Mouse (Mus musculus) CH12.LX (cell line): Measurements from ENCODE around the gene Dapk2. TPM values are rescaled to one million over a fixed set of nuclear protein-coding genes. Genes with fewer than 3 reads are reported as not detected.

Experiments
- DNase-seq: peaks from one replicate; pipeline ENCODE4 v3.0.0-alpha.2; 2013; ENCODE audit errors: extremely low read depth
- H3K27ac ChIP-seq: 2 replicates; pipeline ENCODE4 v1.5.1; 2012; ENCODE audit warnings: low read depth, mild to moderate bottlenecking, control low read depth, moderate library complexity; ENCODE audit not compliant: insufficient read depth
- H3K27me3 ChIP-seq: replicated peaks from 2 replicates; pipeline ENCODE3; 2012; ENCODE audit warnings: inconsistent platforms
- H3K36me3 ChIP-seq, 2 experiments: replicated peaks in 1 of 2; 2 replicates each; pipeline versions ENCODE3 to v1.6.1; 2012; ENCODE audit warnings: inconsistent platforms in 1 of 2, low read length in 1 of 2, mild to moderate bottlenecking in 1 of 2, mixed read lengths in 1 of 2, moderate library complexity in 1 of 2; ENCODE audit not compliant: control insufficient read depth in 1 of 2, insufficient read depth in 1 of 2
- H3K4me1 ChIP-seq, 2 experiments: 2 replicates each; pipeline ENCODE4 v1.6.1; 2012; ENCODE audit warnings: inconsistent platforms in 1 of 2, moderate library complexity in 1 of 2; ENCODE audit not compliant: insufficient read depth in 2 of 2, control insufficient read depth in 1 of 2
- H3K4me2 ChIP-seq: 2 replicates; pipeline ENCODE4 v1.6.1; 2012; ENCODE audit warnings: low read depth, mild to moderate bottlenecking, control low read depth; ENCODE audit not compliant: poor library complexity, insufficient read depth, severe bottlenecking
- H3K4me3 ChIP-seq, 3 experiments: fragments of 150-350 bp in 1 of 3; sonication (generic) in 1 of 3; replicated peaks in 1 of 3; 2 replicates each; pipeline versions ENCODE3 to v1.5.1; 2011 to 2012; ENCODE audit warnings: low read depth in 2 of 3, low read length in 2 of 3, mild to moderate bottlenecking in 2 of 3, moderate library complexity in 2 of 3, control low read depth in 1 of 3, improper control_type of control experiment in 1 of 3, inconsistent platforms in 1 of 3, mixed read lengths in 1 of 3; ENCODE audit not compliant: poor library complexity in 1 of 3
- H3K79me2 ChIP-seq: replicated peaks from 2 replicates; pipeline ENCODE4 v1.6.1; 2012; ENCODE audit warnings: mild to moderate bottlenecking, moderate library complexity; ENCODE audit not compliant: control insufficient read depth, poor library complexity, insufficient read depth, severe bottlenecking; ENCODE audit errors: extremely low read depth
- H3K9ac ChIP-seq: 2 replicates; pipeline ENCODE4 v1.6.1; 2012; ENCODE audit warnings: low read depth, mild to moderate bottlenecking, control low read depth, moderate library complexity; ENCODE audit not compliant: insufficient read depth
- H3K9me3 ChIP-seq: replicated peaks from 2 replicates; pipeline ENCODE3; 2012; ENCODE audit warnings: low read length, inconsistent platforms, mixed read lengths
- BHLHE40 ChIP-seq: IDR thresholded peaks from 2 replicates; pipeline ENCODE4 v1.6.1; 2011; ENCODE audit warnings: mild to moderate bottlenecking, low read depth, low read length, improper control_type of control experiment
- CHD2 ChIP-seq: IDR thresholded peaks from 2 replicates; pipeline ENCODE4 v1.6.1; 2011; ENCODE audit warnings: low read length, improper control_type of control experiment
- CTCF ChIP-seq, 2 experiments: IDR thresholded peaks in 1 of 2; conservative IDR thresholded peaks in 1 of 2; 2 replicates each; pipeline ENCODE4 v1.5.1; 2011 to 2012; ENCODE audit warnings: low read depth in 2 of 2, low read length in 2 of 2, improper control_type of control experiment in 1 of 2, inconsistent platforms in 1 of 2, mild to moderate bottlenecking in 1 of 2, moderate library complexity in 1 of 2
- E2F4 ChIP-seq: IDR thresholded peaks from 2 replicates; pipeline ENCODE4 v1.6.1; 2011; ENCODE audit warnings: low read depth, low read length, improper control_type of control experiment; ENCODE audit not compliant: insufficient replicate concordance
- EP300 ChIP-seq: IDR thresholded peaks from 2 replicates; pipeline ENCODE4 v1.6.1; 2011; ENCODE audit warnings: low read length, improper control_type of control experiment
- ETS1 ChIP-seq: conservative IDR thresholded peaks from 2 replicates; pipeline ENCODE4 v1.6.1; 2012; ENCODE audit warnings: low read depth, mild to moderate bottlenecking, inconsistent platforms, low read length, improper control_type of control experiment, moderate library complexity
- KAT2A ChIP-seq: IDR thresholded peaks from 2 replicates; pipeline ENCODE4 v1.6.1; 2012; ENCODE audit warnings: low read length, improper control_type of control experiment, inconsistent platforms; ENCODE audit not compliant: insufficient replicate concordance
- MAX ChIP-seq: IDR thresholded peaks from 2 replicates; pipeline ENCODE4 v1.6.1; 2011; ENCODE audit warnings: low read length, improper control_type of control experiment
- MXI1 ChIP-seq: IDR thresholded peaks from 2 replicates; pipeline ENCODE4 v1.6.1; 2011; ENCODE audit warnings: mild to moderate bottlenecking, low read depth, low read length, improper control_type of control experiment
- MYC ChIP-seq: IDR thresholded peaks from 2 replicates; pipeline ENCODE4 v1.6.1; 2011; ENCODE audit warnings: low read depth, mild to moderate bottlenecking, improper control_type of control experiment, low read length
- RAD21 ChIP-seq: IDR thresholded peaks from 2 replicates; pipeline ENCODE4 v1.6.1; 2011; ENCODE audit warnings: low read depth, mild to moderate bottlenecking, low read length, improper control_type of control experiment, moderate library complexity
- SIN3A ChIP-seq: IDR thresholded peaks from 2 replicates; pipeline ENCODE4 v1.6.1; 2012; ENCODE audit warnings: low read length, improper control_type of control experiment, inconsistent platforms
- TBP ChIP-seq: conservative IDR thresholded peaks from 2 replicates; pipeline ENCODE4 v1.6.1; 2011; ENCODE audit warnings: low read depth, low read length, improper control_type of control experiment
- TCF12 ChIP-seq: IDR thresholded peaks from 2 replicates; pipeline ENCODE4 v1.6.1; 2014; ENCODE audit warnings: low read depth, mild to moderate bottlenecking, inconsistent platforms, low read length, improper control_type of control experiment
- UBTF ChIP-seq: IDR thresholded peaks from 2 replicates; pipeline ENCODE4 v1.6.1; 2012; ENCODE audit warnings: low read depth, mild to moderate bottlenecking, inconsistent platforms, low read length, improper control_type of control experiment, moderate library complexity
- ZC3H11A ChIP-seq: IDR thresholded peaks from 2 replicates; pipeline ENCODE4 v1.6.1; 2012; ENCODE audit warnings: low read depth, mild to moderate bottlenecking, inconsistent platforms, low read length, improper control_type of control experiment
- ZKSCAN1 ChIP-seq: IDR thresholded peaks from 2 replicates; pipeline ENCODE4 v1.6.1; 2012; ENCODE audit warnings: low read depth, inconsistent platforms, low read length, improper control_type of control experiment, borderline replicate concordance
- ZNF384 ChIP-seq: IDR thresholded peaks from 2 replicates; pipeline ENCODE4 v1.6.1; 2012; ENCODE audit warnings: low read depth, low read length, improper control_type of control experiment, inconsistent platforms
- dilution Hi-C: fragments of 300-500 bp; cut with MboI; formaldehyde crosslinking; loops from 2 replicates; pipeline ENCODE4 v1.14.3; 2020; ENCODE audit warnings: low sequenced_read_pairs; ENCODE audit not compliant: extremely low pct_unique_long_range_greater_than_20kb, extremely low pct_ligation_motif_present
- in situ Hi-C: fragments of 300-500 bp; cut with MboI; formaldehyde crosslinking; loops from 3 replicates; pipeline ENCODE4 v1.14.3; 2019; ENCODE audit warnings: low sequenced_read_pairs, low pct_ligation_motif_present, low pct_unique_long_range_greater_than_20kb, mixed read lengths
- polyA plus RNA-seq: library from polyadenylated mRNA; unstranded; fragments of >175 nt; gene quantifications from 2 replicates; pipeline ENCODE4 v1.2.1, GENCODE M21; 2012; ENCODE audit warnings: low read depth; ENCODE audit not compliant: insufficient read length
- total RNA-seq, 2 experiments: library from RNA; depleted of rRNA; stranded (reverse); fragments of 300-350 nt in 1 of 2; fragments of >200 nt in 1 of 2; gene quantifications; 2 replicates each; pipeline ENCODE4 v1.2.3; 2012 to 2014

The Dapk2 gene
- total and polyA plus RNA-seq, 3 experiments: 25.2 to 60.3 (median 39.0) TPM

- Histone ChIP-seq H3K9ac (no peak overlapping the region), H3K36me3 (peaks cover 3 to 54% of the 10 kb centered on the region in 2 experiments), H3K79me2 (no peaks in the 10 kb centered on the region), H3K27me3 (no peaks in the 10 kb centered on the region), H3K4me1 (peaks cover 20 to 62% of the 10 kb centered on the region in 2 experiments), H3K9me3 (no peaks in the 10 kb centered on the region), H3K4me2 (no peak overlapping the region), H3K4me3 (no peak overlapping the region)
- dilution Hi-C loops (no loop called here), in situ Hi-C loops (loop anchor here (5.0 kb wide), 1 partner anchor 79 kb away; no protein-coding TSS in a partner anchor)
- DNase-seq: no peak
- TF ChIP-seq UBTF: no peak
- TF ChIP-seq ETS1: no peak
- no peak for TF ChIP-seq MXI1
- no peak for TF ChIP-seq RAD21
- TF ChIP-seq, all 38 proteins: peak for 0
- H3K27ac ChIP-seq: no peak overlapping the region
These were observed 83.7 kb downstream of the Dapk2 start for GRCm38 (mm10) chr9:66241722-66242121.

- in situ Hi-C loops: loop anchor here (5.0 kb wide), 1 partner anchor 81 kb away; no protein-coding TSS in a partner anchor
- no peak for TF ChIP-seq TBP
- no peak for TF ChIP-seq TCF12
- no peak for TF ChIP-seq ETS1
- no peak for TF ChIP-seq CTCF (conservative IDR thresholded peaks at IDR 0.05 in 1 of 2, IDR thresholded peaks at IDR 0.05 in 1 of 2; ENCODE audit: low read depth in 2 of 2, low read length in 2 of 2)
- no peak for TF ChIP-seq SIN3A
- TF ChIP-seq EP300: no peak
- no peak for TF ChIP-seq E2F4
- TF ChIP-seq BHLHE40: no peak
- TF ChIP-seq ZC3H11A: no peak
- no peak for TF ChIP-seq ZKSCAN1
- TF ChIP-seq ZNF384: no peak
- no peak for TF ChIP-seq MYC
- TF ChIP-seq KAT2A: no peak
- no peak for TF ChIP-seq MAX
- no peak for TF ChIP-seq CHD2
- peaks cover 5 to 62% of the 10 kb centered on the region in 2 experiments for H3K36me3 ChIP-seq
These were observed 85.2 kb downstream of the Dapk2 start for GRCm38 (mm10) chr9:66243240-66243639.

More at GRCm38 (mm10) chr9:66243240-66243639, 85.2 kb downstream of the Dapk2 start:
- dilution Hi-C loops: no loop called here
- H3K4me1 ChIP-seq: peaks cover 20 to 55% of the 10 kb centered on the region in 2 experiments
- no peaks in the 10 kb centered on the region for H3K27me3 ChIP-seq
- H3K4me3 ChIP-seq: no peak overlapping the region
- H3K9ac ChIP-seq: no peak overlapping the region
- no peak overlapping the region for H3K27ac ChIP-seq
- H3K9me3 ChIP-seq: no peaks in the 10 kb centered on the region
- H3K4me2 ChIP-seq: no peak overlapping the region
- DNase-seq: no peak
- no peaks in the 10 kb centered on the region for H3K79me2 ChIP-seq
